8 mouse cellular contexts compared by ENCODE assay signal in the genomic region with DNA sequence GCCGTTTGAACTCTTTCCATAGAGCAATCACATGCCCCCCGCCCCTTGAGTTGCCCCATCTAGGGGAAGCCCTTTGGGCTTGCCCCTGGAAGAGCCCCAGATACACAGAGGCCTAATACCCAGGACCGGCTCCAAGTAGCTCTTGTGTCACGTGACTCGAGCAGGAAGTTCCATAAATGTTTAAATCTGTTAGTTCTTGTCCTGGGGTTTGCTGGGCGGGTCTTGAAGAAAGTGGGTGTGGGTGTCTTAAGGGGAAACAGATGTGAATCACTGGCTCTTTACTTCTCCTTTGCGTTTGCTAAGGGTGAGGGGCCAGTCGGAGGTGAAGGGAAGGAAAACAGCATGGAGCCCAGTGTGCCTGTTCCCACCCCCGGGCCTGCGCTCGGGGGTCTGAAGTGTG. TPM values are rescaled to one million over a fixed set of nuclear protein-coding genes. Genes with fewer than 3 reads are reported as not detected.
DNase-seq lines count a peak whose midpoint lies in the region; ATAC-seq and TF ChIP-seq lines count a peak whose summit lies in the region.

No protein-coding gene starts in this region.

- H3K36me3 ChIP-seq in forebrain, embryonic 11.5 days (ENCODE audit: control insufficient read depth, insufficient read depth, low read length) = no peaks in the 10 kb centered on the region
- H3K36me3 ChIP-seq in forebrain, embryonic 13.5 days (ENCODE audit: poor library complexity, severe bottlenecking) = no peaks in the 10 kb centered on the region
- no peaks in the 10 kb centered on the region for H3K36me3 ChIP-seq in hindbrain, postnatal 0 days (ENCODE audit: insufficient read depth, low read length)
- H3K36me3 ChIP-seq in megakaryocyte, embryonic 14.5 days (replicated peaks; ENCODE audit: low read length) = peaks cover 45% of the 10 kb centered on the region

- peaks cover 19% of the 10 kb centered on the region for H3K27me3 ChIP-seq in forebrain, embryonic 11.5 days (ENCODE audit: control insufficient read depth, insufficient read depth, low read length)
- peaks cover 48% of the 10 kb centered on the region for H3K27me3 ChIP-seq in forebrain, embryonic 13.5 days
- no peaks in the 10 kb centered on the region for H3K27me3 ChIP-seq in hindbrain, postnatal 0 days (ENCODE audit: insufficient read depth, low read length)
- H3K27me3 ChIP-seq in megakaryocyte, embryonic 14.5 days (replicated peaks) = no peaks in the 10 kb centered on the region
- H3K27me3 ChIP-seq in cerebellum, adult 2 months (ENCODE audit: control insufficient read depth, insufficient read depth, low read length) = peaks cover 2% of the 10 kb centered on the region; the same call in 1 of the 2 replicates

- H3K9me3 ChIP-seq in forebrain, embryonic 11.5 days (ENCODE audit: control insufficient read depth, low read length) = no peaks in the 10 kb centered on the region; the same call in 1 of the 2 replicates
- no peaks in the 10 kb centered on the region for H3K9me3 ChIP-seq in forebrain, embryonic 13.5 days (replicated peaks)
- H3K9me3 ChIP-seq in hindbrain, postnatal 0 days (ENCODE audit: low read length) = no peaks in the 10 kb centered on the region
- H3K9me3 ChIP-seq in megakaryocyte, embryonic 14.5 days = peaks cover 6% of the 10 kb centered on the region; the same call in 1 of the 2 replicates

- WGBS in forebrain, embryonic 11.5 days = 72% methylated on average over 11 of the region's 11 CpGs
- 89% methylated on average over 11 of the region's 11 CpGs for WGBS in forebrain, embryonic 13.5 days
- WGBS in hindbrain, postnatal 0 days = 76% methylated on average over 11 of the region's 11 CpGs
- 74% methylated on average over 11 of the region's 11 CpGs for WGBS in cerebellum, adult 2 months

- DNase-seq in forebrain, embryonic 11.5 days (ENCODE audit: low spot score) = no peak
- peak; percentile 56 for DNase-seq in R1 (ENCODE audit: low read depth, low spot score)
- DNase-seq in hindbrain, postnatal 0 days (ENCODE audit: low spot score) = no peak
- DNase-seq in cerebellum, adult 2 months = no peak
- DNase-seq in layer of hippocampus, adult 18-20 months (ENCODE audit: low spot score in 2 of 2) = no peak
- no peak for DNase-seq in thymus, postnatal 14 days

- peaks cover 10% of the 10 kb centered on the region; the same call in 1 of the 2 replicates for H3K4me1 ChIP-seq in forebrain, embryonic 11.5 days (replicated peaks; ENCODE audit: control insufficient read depth, insufficient read depth, low read length)
- H3K4me1 ChIP-seq in forebrain, embryonic 13.5 days = peaks cover 20% of the 10 kb centered on the region
- peaks cover 4% of the 10 kb centered on the region; the same call in 1 of the 2 replicates for H3K4me1 ChIP-seq in hindbrain, postnatal 0 days (ENCODE audit: insufficient read depth, low read length)
- peaks cover 84% of the 10 kb centered on the region for H3K4me1 ChIP-seq in megakaryocyte, embryonic 14.5 days
- no peaks in the 10 kb centered on the region for H3K4me1 ChIP-seq in cerebellum, adult 2 months (ENCODE audit: control insufficient read depth, insufficient read depth, low read length)

- no peak overlapping the region for H3K4me3 ChIP-seq in forebrain, embryonic 11.5 days (ENCODE audit: low read depth, low read length)
- H3K4me3 ChIP-seq in forebrain, embryonic 13.5 days = no peak overlapping the region
- 0 out of 2 replicates have a peak overlapping the region, but pooled peaks have one; percentile 2 for H3K4me3 ChIP-seq in hindbrain, postnatal 0 days (ENCODE audit: low read length)
- peak overlapping the region; percentile 99 for H3K4me3 ChIP-seq in megakaryocyte, embryonic 14.5 days (replicated peaks)
- no peak overlapping the region for H3K4me3 ChIP-seq in cerebellum, adult 2 months (replicated peaks; ENCODE audit: insufficient read depth, low read depth, low read length)

- 0 out of 2 replicates have a peak overlapping the region, but pooled peaks have one; percentile 8 for H3K4me2 ChIP-seq in forebrain, embryonic 11.5 days (ENCODE audit: low read depth, low read length, severe bottlenecking)
- H3K4me2 ChIP-seq in forebrain, embryonic 13.5 days = no peak overlapping the region
- H3K4me2 ChIP-seq in hindbrain, postnatal 0 days (ENCODE audit: low read depth, low read length) = peak overlapping the region; percentile 100; the same call in 1 of the 2 replicates

- TF ChIP-seq POLR2A in cerebellum, adult 2 months (IDR thresholded peaks at IDR 0.05; ENCODE audit: borderline replicate concordance, insufficient read depth, low read length) = no peak

- no peak overlapping the region for H3K27ac ChIP-seq in forebrain, embryonic 11.5 days (ENCODE audit: low read depth, low read length)
- no peak overlapping the region for H3K27ac ChIP-seq in forebrain, embryonic 13.5 days
- no peak overlapping the region for H3K27ac ChIP-seq in hindbrain, postnatal 0 days
- no peak overlapping the region for H3K27ac ChIP-seq in cerebellum, adult 2 months (ENCODE audit: insufficient read depth, low read length)

- TF ChIP-seq CTCF in hindbrain, postnatal 0 days (IDR thresholded peaks at IDR 0.05; ENCODE audit: low read depth) = no peak
- no peak for TF ChIP-seq CTCF in cerebellum, adult 2 months (IDR thresholded peaks at IDR 0.05; ENCODE audit: borderline replicate concordance, insufficient read depth, low read depth, low read length)

- no peak overlapping the region for H3K9ac ChIP-seq in forebrain, embryonic 11.5 days (ENCODE audit: low read length)
- no peak overlapping the region for H3K9ac ChIP-seq in forebrain, embryonic 13.5 days
- H3K9ac ChIP-seq in hindbrain, postnatal 0 days (replicated peaks; ENCODE audit: low read length) = no peak overlapping the region

- no peak for ATAC-seq in forebrain, embryonic 11.5 days (replicated peaks; ENCODE audit: low FRiP score)
- ATAC-seq in forebrain, embryonic 13.5 days = no peak
- ATAC-seq in hindbrain, postnatal 0 days = no peak

RNA-seq across cellular contexts. Expression of gene Adora2b, which starts 2.3 kb away (rescaled TPM):
- polyA plus RNA-seq in forebrain, embryonic 11.5 days (2014; fragmentation: Nextera tagmentation; extraction: Ambion mirVana) = 2.7 and 2.8 TPM in 2 replicates
- 1.6 and 2.8 TPM in 2 replicates for polyA plus RNA-seq in forebrain, embryonic 13.5 days (2015; fragmentation: Nextera tagmentation; extraction: Ambion mirVana)
- 8.2 and 12.4 TPM in 2 replicates for total RNA-seq in hindbrain, postnatal 0 days (2014; rRNA removed)
- 10.4 and 11.6 TPM in 2 replicates for polyA plus RNA-seq in hindbrain, postnatal 0 days (2015; fragmentation: Nextera tagmentation; extraction: Ambion mirVana)
- polyA plus RNA-seq in megakaryocyte, embryonic 14.5 days (2012; ENCODE audit: insufficient read depth, low replicate concordance) = 4.6 and 10.6 TPM in 2 replicates
- 6.4 and 7.7 TPM in 2 replicates for polyA plus RNA-seq in cerebellum, adult 2 months (2012; rRNA removed)
- 1 to 10 TPM; 6.6 to 7.6 TPM for total RNA-seq in layer of hippocampus, adult 18-20 months (2021)

RNA-seq across cellular contexts. Expression of gene Zswim7, which starts 30.1 kb away (rescaled TPM):
- polyA plus RNA-seq in forebrain, embryonic 11.5 days (2014; fragmentation: Nextera tagmentation; extraction: Ambion mirVana) = 16.6 and 16.9 TPM in 2 replicates
- 10.3 and 11.2 TPM in 2 replicates for polyA plus RNA-seq in forebrain, embryonic 13.5 days (2015; fragmentation: Nextera tagmentation; extraction: Ambion mirVana)
- 9.3 and 21.5 TPM in 2 replicates for total RNA-seq in hindbrain, postnatal 0 days (2014; rRNA removed)
- polyA plus RNA-seq in hindbrain, postnatal 0 days (2015; fragmentation: Nextera tagmentation; extraction: Ambion mirVana) = 27.5 and 27.8 TPM in 2 replicates
- 11.6 TPM in 1 of 2 replicates, not detected in the other for polyA plus RNA-seq in megakaryocyte, embryonic 14.5 days (2012; ENCODE audit: insufficient read depth, low replicate concordance)
- 24.3 and 31.8 TPM in 2 replicates for polyA plus RNA-seq in cerebellum, adult 2 months (2012; rRNA removed)
- total RNA-seq in layer of hippocampus, adult 18-20 months (2021) = 10 to 100 TPM; 11.5 to 13.2 TPM

RNA-seq across cellular contexts. Expression of gene Ttc19, which starts 30.2 kb away (rescaled TPM):
- polyA plus RNA-seq in forebrain, embryonic 11.5 days (2014; fragmentation: Nextera tagmentation; extraction: Ambion mirVana) = 17.7 and 21.1 TPM in 2 replicates
- polyA plus RNA-seq in forebrain, embryonic 13.5 days (2015; fragmentation: Nextera tagmentation; extraction: Ambion mirVana) = 22.8 and 23.6 TPM in 2 replicates
- total RNA-seq in hindbrain, postnatal 0 days (2014; rRNA removed) = 33.8 and 39.0 TPM in 2 replicates
- 43.2 and 43.6 TPM in 2 replicates for polyA plus RNA-seq in hindbrain, postnatal 0 days (2015; fragmentation: Nextera tagmentation; extraction: Ambion mirVana)
- 1.8 and 2.7 TPM in 2 replicates for polyA plus RNA-seq in megakaryocyte, embryonic 14.5 days (2012; ENCODE audit: insufficient read depth, low replicate concordance)
- 39.8 and 40.1 TPM in 2 replicates for polyA plus RNA-seq in cerebellum, adult 2 months (2012; rRNA removed)
- 10 to 100 TPM; 87.2 to 88.5 TPM for total RNA-seq in layer of hippocampus, adult 18-20 months (2021)

Comparison
In these comparisons a context has a peak if more than half of its experiments do, and no peak if none do; other contexts are left out.
1. H3K4me3 ChIP-seq: peak in hindbrain, postnatal 0 days (single experiment) and megakaryocyte, embryonic 14.5 days (single experiment); none in forebrain, embryonic 11.5 days (single experiment), forebrain, embryonic 13.5 days (single experiment) and cerebellum, adult 2 months (single experiment).